Mouse (Mus musculus): ENCODE data around the gene Rimbp3.
"Not testable (repeated sequence)": the region's sequence is repeated elsewhere in the genome, so short reads cannot be mapped to it uniquely, and the experiment has no call there.

DNA sequence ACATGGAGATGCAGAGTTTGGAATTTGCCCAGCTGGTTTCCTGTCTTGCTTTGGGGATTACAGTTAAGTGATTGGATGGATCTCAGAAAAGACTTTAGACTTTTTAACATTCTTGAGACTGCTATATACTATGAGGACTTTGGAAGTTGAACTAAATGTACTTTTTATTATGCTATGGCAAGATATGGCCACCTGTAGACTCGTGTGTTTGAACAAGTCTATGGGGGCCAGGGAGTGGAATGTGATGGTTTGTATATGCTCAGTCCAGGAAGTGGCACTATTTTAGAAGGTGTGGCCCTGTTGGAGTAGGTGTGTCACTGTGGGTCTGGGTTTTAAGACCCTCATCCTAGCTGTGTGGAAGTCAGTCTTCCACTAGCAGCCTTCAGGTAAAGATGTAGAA, 42.9 kb upstream of the Rimbp3 start:
- not testable (repeated sequence) for TF ChIP-seq POLR2A (IDR thresholded peaks at IDR 0.05; ENCODE audit: borderline replicate concordance, extremely low read depth, insufficient read depth, insufficient read length, poor library complexity, severe bottlenecking); CTCF (IDR thresholded peaks at IDR 0.05; ENCODE audit: borderline replicate concordance, extremely low read depth, insufficient read depth, insufficient read length)

Measured in brain, embryonic 14.5 days (tissue).